Mouse (Mus musculus) gonadal fat pad, adult 2 months (tissue): ENCODE results near the gene Sdf4. TPM values are rescaled to one million over a fixed set of nuclear protein-coding genes. Genes with fewer than 3 reads are reported as not detected.

Experiments
- DNase-seq: peaks from one replicate; pipeline ENCODE4 v3.0.0-alpha.2; 2012; ENCODE audit warnings: low read depth
- polyA plus RNA-seq: library from polyadenylated mRNA; depleted of rRNA; stranded (reverse); fragments of >200 nt; gene quantifications from 2 replicates; pipeline ENCODE4 v1.2.3, GENCODE M21; 2012; rRNA removed

Sdf4 gene
- polyA plus RNA-seq, 1 experiment: 119 TPM

DNA sequence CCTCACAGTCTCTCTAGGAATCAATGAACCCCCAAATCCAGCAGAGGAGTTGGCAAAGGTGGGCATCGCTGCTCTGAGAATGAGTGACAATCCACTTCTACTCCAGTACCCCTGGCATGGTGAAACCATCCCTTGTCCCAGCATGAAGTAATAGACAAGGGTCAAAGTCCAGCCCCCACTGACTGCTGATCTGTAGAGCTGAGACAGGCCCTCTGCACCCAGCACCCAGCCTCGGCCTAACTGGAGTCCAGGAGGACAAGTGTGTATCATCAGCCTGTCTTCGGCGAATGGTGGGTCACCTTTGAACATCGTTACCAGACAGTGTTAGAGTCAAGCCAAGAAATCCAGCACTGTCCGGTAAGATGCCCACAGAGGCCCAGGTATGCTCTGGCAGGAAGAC lies 61.9 kb downstream of the Sdf4 start:
- no peak for DNase-seq

DNA sequence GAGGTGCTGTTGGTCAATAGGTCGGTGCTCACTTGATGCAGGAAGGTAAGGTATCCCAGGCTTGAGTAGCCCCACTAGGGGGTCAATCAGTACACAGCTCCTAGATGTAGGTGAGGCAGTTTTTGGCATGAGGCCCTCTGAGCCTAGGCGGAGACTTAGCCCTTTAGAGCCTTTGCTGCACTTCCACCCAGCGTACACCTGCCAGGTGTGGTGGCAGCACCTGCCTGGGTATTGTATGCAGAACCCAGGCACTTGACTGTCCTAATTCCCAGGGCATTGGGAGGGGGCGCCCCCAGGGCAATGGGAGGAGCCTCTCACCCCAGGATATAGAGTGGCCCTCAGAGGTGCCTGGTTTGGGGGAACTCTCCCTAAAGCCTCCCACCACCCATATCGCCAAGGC lies 62.5 kb downstream of the Sdf4 start:
- DNase-seq: no peak

DNA sequence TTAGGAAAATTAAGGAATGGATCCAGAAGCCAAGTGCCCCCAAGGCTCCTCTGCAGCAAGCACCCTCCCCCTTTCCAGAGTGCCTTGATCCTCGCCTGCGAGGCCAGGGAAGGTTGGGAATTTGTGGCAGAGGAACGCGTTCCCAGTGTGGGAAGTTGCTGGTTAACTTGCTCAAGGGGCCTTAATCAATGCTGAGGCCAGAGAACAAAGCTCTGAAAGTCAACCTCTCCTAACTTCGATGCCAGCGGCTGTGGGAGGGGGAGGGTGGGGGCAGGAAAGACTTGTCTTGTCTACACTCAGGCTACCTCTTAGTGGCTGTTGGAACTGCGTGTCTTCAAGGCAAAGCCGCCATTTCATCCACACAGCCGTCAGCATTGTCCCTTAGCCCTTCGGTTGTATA lies 65.0 kb downstream of the Sdf4 start:
- DNase-seq: no peak

DNA sequence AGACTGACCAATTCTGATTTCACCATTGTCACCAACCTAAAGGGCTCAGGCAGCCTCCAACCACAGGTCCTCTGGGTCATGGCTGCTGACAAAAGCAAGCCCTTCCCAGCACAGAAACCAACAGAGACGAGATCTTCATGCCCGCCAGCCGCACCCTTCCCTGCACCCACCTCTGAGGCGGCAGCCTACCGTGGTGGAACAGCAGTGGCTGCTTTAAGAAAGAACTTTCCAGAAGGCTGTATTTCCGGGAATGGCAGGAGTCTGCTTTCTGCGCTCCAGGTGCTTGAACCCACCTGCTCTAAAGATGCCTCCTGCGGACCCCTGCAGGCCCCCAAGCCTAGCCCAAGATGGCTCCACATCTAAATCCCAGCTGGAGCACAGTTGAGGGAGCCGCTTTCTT lies 66.2 kb downstream of the Sdf4 start:
- DNase-seq: no peak

GRCm38 (mm10) chr4:156059261-156059660 lies 66.6 kb downstream of the Sdf4 start, which contains the start of gene Ttll10:
Gene Ttll10, minus strand, starts transcription at chr4:156059414.
- DNase-seq: no peak

GRCm38 (mm10) chr4:156059713-156060112 lies 67.0 kb downstream of the Sdf4 start:
- DNase-seq: no peak

Other genes starting within 250 kb of the Sdf4 start
- 52.8 and 68.3 TPM in 2 replicates for gene Atad3a, start 231.8 kb upstream of the Sdf4 start, polyA plus RNA-seq
- 21.2 and 28.0 TPM in 2 replicates for gene Vwa1, start 218.2 kb upstream of the Sdf4 start, polyA plus RNA-seq
- gene Tmem88b, start 207.0 kb upstream of the Sdf4 start, polyA plus RNA-seq: 2.4 and 4.7 TPM in 2 replicates
- gene Ankrd65, start 202.4 kb upstream of the Sdf4 start, polyA plus RNA-seq: 1.9 and 2.6 TPM in 2 replicates
- gene Mrpl20, start 190.0 kb upstream of the Sdf4 start, polyA plus RNA-seq: 71.2 and 101 TPM in 2 replicates
- gene Ccnl2, start 180.4 kb upstream of the Sdf4 start, polyA plus RNA-seq: 63.7 and 69.3 TPM in 2 replicates
- gene Aurkaip1, start 161.6 kb upstream of the Sdf4 start, polyA plus RNA-seq: 122 and 145 TPM in 2 replicates
- gene Mxra8, start 153.2 kb upstream of the Sdf4 start, polyA plus RNA-seq: 156 and 190 TPM in 2 replicates
- 124 and 139 TPM in 2 replicates for gene Dvl1, start 145.5 kb upstream of the Sdf4 start, polyA plus RNA-seq
- gene Tas1r3, start 129.5 kb upstream of the Sdf4 start, polyA plus RNA-seq: 0.34 and 0.43 TPM in 2 replicates
- 30.8 and 31.0 TPM in 2 replicates for gene Cptp, start 123.4 kb upstream of the Sdf4 start, polyA plus RNA-seq
- gene Ints11, start 123.3 kb upstream of the Sdf4 start, polyA plus RNA-seq: 33.7 and 36.5 TPM in 2 replicates
- gene Pusl1, start 101.1 kb upstream of the Sdf4 start, polyA plus RNA-seq: 44.0 and 49.9 TPM in 2 replicates
- 27.7 and 28.2 TPM in 2 replicates for gene Acap3, start 101.0 kb upstream of the Sdf4 start, polyA plus RNA-seq
- gene Ube2j2, start 49.0 kb upstream of the Sdf4 start, polyA plus RNA-seq: 47.7 and 53.3 TPM in 2 replicates
- gene C1qtnf12, start 30.6 kb upstream of the Sdf4 start, polyA plus RNA-seq: 131 and 135 TPM in 2 replicates
- 8.8 and 9.6 TPM in 2 replicates for gene B3galt6, start 223 bp upstream of the Sdf4 start, polyA plus RNA-seq
- 3.5 and 3.8 TPM in 2 replicates for gene Tnfrsf4, start 21.0 kb downstream of the Sdf4 start, polyA plus RNA-seq
- 3.5 and 3.6 TPM in 2 replicates for gene Tnfrsf18, start 33.3 kb downstream of the Sdf4 start, polyA plus RNA-seq
- gene Ttll10, start 66.5 kb downstream of the Sdf4 start, polyA plus RNA-seq: 17.0 and 21.7 TPM in 2 replicates
- gene 9430015G10Rik, start 117.1 kb downstream of the Sdf4 start, polyA plus RNA-seq: 23.5 and 23.8 TPM in 2 replicates
- gene Rnf223, start 137.6 kb downstream of the Sdf4 start, polyA plus RNA-seq: 0.58 and 0.86 TPM in 2 replicates
- 71.1 and 73.9 TPM in 2 replicates for gene Agrn, start 204.6 kb downstream of the Sdf4 start, polyA plus RNA-seq
- 10.5 and 11.0 TPM in 2 replicates for gene Isg15, start 207.9 kb downstream of the Sdf4 start, polyA plus RNA-seq
- gene AW011738, start 210.4 kb downstream of the Sdf4 start, polyA plus RNA-seq: 3.5 and 6.4 TPM in 2 replicates
- 0.55 and 0.75 TPM in 2 replicates for gene Perm1, start 223.0 kb downstream of the Sdf4 start, polyA plus RNA-seq
- 37.5 and 39.1 TPM in 2 replicates for gene Plekhn1, start 242.0 kb downstream of the Sdf4 start, polyA plus RNA-seq
- 54.6 and 67.1 TPM in 2 replicates for gene Noc2l, start 243.1 kb downstream of the Sdf4 start, polyA plus RNA-seq